Mouse (Mus musculus): ENCODE results near the gene Rpl37. TPM values are rescaled to one million over a fixed set of nuclear protein-coding genes. Genes with fewer than 3 reads are reported as not detected.
"Not testable (repeated sequence)": the region's sequence is repeated elsewhere in the genome, so short reads cannot be mapped to it uniquely, and the experiment has no call there.

The Rpl37 gene
- total RNA-seq, 2 experiments from 2014 or later, result 208 to 218 TPM

DNA sequence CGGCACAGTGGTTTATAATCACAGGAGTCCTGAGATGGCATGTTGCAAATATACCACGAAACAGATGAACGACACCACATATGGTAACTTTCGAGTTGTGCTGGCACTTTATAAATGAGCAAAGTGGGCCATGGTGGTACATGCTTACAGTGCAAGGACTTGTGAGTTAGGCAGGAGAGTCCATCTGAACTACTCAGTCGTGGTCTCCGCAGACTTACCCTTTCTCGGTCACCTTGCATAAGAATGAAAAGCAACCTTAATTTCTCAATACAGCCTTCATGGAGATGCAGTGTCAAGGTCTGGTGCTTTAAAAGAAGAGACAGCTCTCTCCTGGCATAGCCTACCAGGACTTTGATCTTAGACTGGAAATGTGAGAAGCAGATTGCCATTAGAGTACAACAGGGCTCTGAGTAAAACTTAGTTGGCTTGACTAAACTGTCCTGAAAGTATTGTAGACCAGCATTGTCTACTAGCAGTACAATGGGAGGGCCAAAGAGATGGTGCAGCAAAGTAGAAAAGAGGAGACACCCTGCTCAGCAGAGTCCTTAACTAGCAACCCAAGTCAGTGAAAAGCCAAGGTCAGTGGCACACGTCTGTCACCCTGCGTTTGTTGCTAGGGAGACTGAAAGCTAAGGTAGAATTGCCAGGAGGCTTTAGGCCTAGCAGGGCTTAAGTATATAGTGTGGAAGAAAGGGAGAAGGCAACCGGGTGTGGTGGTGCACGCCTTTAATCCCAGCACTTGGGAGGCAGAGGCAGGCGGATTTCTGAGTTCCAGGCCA lies 5.3 kb downstream of the Rpl37 start:
- DNase-seq, result no peak

DNA sequence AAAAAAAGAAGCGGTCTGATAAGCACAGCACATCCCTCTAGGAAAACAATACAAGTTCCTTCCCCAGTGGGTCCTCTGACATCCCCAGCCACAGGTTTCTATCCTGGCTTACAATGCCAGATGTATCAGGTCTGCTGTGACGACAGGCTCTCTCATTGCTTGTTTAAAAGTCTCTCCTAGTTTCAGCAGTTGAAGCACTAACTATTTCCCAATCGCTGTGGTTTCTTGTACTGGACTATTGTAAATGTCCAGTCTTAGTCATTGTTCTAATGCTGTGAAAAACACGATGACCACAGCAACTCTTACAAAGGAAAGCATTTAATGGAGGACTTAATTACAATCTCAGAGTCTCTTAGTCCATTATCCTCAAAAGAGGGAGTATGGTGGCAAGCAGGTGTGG lies 10.0 kb downstream of the Rpl37 start:
- no peak for DNase-seq

DNA sequence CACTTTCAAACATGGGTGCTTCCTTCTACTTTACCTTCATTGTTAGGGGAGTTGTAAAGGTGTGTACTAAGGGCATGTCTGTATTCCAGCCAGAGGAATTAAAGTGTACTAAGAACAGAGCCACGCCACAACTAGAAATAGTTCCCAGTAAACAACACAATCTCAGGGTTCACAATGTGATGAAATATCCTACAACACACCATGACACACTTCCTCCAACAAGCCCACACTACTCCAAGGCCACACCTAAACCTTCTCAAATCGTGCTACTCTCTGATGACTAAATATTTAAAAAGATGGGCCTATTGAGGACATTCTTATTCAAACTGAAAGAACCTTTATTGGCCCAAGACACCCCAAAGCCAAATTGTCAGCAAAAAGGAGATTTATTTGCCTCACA lies 11.0 kb downstream of the Rpl37 start:
- no peak for DNase-seq

DNA sequence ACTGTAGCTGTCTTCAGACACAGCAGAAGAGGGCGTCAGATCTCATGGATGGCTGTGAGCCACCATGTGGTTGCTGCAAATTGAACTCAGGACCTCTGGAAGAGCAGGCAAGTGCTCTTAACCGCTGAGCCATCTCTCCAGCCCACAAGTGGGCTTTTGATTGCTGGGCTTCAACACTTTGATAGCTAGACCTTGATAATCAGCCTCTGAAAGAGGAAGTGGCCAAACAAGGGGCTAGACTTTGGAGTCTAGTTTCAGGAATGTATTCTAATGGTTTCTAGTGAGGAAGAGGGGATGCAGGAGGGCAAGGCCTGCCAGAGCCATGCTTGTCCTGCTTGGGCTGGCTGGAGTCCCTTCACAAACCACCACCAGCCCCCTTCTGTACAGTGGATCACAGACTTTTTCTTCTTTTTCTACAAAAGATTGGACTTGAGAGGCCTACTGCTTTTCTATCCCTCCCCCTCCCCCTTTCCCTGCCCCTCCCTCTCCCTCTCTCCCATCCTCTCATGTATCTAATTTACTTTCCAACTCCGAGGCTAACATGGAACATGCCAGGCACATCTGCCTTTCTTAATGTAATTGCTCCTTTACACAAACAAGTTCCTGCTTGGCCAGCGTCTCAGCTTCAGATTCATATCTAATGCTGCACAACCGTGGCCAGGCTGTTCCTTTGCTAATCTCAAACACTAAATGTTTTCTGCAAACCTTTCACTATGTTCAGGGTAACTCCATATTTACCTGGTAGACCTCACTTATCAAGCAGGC lies 11.9 kb downstream of the Rpl37 start:
- no peak for DNase-seq

DNA sequence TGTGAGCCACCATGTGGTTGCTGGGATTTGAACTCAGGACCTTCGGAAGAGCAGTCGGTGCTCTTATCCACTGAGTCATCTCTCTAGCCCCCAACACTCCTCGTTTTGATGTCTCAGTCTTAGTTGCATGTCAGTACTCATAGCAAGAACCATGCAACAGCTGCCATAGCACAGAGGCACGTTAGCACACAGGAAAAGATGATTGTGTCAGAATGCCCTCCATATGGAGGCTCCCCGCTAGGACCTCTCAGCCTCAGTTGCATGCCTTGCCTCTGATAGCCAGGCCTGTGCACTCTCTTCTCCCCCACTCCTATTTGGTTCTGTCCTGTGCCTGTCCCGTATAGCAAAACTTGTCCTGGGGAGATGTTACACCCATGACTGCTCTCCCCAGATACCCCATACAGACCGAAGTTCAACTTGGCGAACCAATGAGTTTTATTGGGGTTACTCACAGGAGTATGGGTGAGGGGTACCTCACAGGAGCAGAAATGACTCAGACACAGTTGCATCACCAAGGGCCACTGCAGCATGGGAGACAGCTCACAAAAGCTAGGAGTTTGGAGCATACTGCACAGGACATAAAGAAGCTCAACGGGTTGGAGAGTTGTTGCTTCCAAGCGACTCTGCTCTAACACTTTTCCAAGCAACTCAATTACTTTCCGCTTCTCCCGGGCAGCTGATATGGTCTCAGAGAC lies 12.8 kb downstream of the Rpl37 start:
- DNase-seq, result no peak

DNA sequence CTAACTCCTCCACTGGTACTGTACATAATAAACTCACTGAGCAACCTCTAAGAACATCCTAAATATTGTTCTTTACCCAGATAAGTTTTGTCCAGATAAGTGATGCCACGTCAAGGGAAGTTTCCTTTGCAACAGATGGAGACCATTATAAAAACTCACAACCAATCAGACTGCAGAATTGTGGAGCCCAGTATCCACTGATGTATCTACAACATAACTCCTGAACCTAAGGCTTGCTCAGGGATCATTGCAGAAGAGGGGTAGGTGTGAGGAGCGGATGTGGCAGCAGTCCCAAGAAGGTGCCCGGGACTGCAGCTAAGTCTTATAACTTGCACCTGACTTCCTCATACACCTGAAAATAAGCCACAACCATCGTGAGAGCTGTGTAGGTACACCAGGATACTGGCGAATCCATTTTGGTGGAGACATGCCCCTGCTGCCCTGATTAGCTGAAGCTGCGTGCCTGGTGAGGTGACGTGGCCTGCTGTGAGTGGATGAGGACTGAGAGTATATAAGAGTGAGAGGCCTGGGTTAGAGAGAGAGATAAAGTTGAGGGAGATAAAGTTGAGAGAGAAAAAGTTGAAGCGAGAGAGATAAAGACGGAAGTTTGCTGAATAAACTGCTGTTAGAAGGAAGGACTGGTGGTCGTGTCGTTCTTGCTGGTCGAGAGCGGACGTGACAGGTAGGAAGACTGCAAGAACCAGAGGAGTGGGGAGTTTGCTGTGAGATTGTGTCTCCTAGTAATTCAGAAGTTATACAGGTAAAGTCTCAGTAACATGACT lies 14.6 kb downstream of the Rpl37 start:
- not testable (repeated sequence) for DNase-seq

DNA sequence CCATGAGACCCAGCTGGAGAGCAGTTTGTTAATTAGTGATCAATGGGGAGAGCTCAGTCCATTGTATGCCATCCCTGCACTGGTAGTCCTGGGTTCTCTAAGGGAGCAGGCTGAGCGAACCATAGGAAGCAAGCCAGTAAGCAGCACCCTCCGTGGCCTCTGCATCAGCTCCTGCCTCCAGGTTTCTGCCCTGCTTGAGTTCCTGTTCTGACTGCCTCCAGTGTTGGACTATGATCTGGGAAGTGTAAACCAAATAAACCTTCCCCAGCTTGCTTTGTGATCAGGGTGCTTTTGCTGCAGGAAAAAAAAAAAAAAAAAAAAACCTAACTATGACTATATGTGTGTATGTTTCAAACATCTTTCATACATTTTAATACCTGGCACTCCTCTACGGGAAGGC lies 16.9 kb downstream of the Rpl37 start:
- DNase-seq, result no peak

DNA sequence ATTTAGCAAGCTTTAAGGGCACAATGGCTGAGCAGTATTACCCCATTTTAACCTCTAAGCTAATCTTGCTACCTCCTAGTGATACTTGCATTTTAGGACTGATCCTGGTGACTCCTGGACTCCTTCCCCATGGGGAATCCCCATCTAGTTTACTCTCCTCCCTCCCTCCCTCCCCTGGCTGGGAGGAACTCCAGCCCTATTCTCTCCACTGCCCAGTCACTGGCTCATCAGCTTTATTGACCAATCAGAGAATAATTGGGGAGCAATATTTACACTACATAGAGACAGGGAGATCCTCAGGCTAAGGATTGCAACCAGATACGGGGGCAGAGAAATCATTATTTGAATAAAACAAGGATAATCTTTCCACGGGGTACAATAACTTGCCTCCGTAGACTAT lies 17.7 kb downstream of the Rpl37 start:
- no peak for DNase-seq

DNA sequence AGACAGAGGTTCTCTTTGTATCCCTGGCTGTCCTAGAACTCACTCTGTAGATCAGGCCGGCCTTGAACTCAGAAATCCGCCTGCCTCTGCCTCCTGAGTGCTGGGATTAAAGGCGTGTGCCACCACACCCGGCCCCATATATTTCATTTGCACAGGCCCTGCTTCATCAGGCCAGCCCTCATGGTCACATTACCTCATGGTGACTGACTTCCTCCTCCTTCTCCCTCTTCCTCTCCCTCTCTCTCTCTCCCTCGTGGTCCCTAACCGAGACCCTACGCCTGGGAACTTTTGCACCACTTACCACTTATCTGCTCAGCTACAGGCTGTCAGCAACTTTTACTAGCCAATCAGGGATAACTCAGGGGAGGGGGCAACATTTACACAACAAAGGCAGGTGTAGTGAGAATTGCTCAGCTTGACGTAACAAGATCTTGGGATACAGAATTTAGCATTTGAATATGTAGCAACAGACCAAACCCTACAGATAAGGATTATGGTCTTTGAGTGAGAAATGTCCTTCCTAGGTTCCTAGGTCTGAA lies 18.6 kb downstream of the Rpl37 start:
- DNase-seq, result no peak

DNA sequence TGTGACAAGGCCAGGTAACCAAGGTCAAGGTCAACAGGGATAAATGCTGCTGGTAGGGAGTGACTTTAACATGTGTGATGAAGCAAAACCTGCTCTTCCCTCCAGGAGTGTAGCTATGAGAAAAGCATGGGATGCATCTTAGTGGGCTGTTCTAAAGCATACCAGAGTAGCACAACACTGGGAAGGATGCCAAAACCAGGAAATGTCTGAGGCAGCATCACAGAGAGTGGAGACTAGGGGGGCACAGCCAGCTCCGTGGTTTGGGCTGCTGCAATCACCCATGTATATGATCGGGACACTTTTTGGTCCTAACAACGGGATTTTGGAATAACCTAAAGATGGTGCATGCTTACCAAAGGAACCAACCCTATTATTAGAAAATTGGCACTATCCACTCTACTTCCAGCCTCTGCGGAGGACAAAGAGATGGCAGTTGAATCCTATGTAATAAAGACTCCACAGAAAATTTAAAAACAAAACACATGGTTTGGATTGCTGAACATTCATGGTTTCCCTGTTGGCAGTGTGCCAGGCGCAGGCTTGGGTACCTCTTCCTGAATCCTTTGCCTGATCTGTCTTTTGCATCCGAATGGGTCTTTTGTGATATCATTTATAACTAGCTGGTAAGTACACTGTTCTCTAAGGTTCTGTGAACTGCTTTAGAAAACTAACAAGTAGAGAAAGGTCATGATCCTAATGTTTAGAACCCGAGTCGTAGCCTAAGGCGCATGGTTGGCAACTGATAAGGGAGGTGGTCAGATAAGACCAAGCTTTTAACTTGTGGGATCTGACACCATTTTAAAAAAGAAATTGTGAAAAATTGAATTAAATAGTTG lies 21.8 kb downstream of the Rpl37 start:
- DNase-seq, result no peak

DNA sequence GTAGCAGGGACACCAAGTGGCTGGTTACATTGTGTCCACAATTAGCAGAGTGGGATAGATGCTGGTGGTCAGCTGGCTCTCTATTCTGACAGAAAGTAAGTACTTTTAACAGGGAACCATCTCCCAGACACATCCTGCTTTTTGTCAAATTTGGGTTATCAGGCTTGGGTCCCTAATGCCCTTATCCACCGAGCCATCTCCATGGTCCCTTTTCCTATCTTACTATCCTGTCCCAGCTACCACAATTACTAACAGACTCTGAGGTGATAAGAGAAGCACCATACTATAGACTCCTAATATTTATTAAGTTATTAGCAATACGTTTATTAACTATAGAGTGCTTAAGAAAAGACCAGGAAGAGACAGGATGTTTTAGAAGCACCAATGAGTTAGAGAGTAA lies 22.9 kb downstream of the Rpl37 start:
- no peak for DNase-seq

DNA sequence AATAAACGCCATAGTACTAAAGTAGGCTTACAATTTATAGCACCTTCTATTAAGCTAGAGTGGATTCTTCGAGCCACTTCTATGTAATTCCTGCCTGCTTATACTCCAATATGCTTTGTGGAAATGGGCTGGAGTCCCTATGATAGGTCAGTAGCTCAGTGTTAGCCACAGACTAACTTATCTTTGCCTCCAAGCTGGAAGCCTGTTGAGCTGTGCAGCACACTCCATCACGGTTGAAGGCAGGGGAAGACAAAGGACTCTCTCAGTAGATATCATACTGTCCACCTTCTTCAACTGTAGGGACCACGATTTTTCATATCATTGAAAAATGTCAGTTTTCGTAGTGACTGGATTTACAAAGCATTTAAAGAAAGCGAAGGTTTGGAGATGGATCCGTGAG lies 23.4 kb downstream of the Rpl37 start:
- DNase-seq, result no peak

DNA sequence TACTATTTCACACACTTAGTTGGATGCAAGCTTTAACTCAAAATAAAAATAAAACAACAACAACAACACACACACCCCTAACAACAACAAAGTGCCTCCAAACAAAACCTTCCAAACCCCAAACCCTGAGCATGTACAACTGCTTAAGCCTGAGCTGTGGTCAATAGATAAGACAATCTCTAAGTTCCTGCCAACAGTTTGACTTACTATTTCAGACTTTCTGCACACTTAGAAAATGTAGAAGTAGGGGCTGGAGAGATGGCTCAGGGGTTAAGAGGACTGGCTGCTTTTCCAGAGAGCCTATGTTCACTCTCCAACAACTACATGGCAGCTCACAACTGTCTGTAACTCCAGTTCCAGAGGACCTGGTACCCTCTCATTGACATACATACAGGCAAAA lies 23.9 kb downstream of the Rpl37 start:
- DNase-seq, result no peak

DNA sequence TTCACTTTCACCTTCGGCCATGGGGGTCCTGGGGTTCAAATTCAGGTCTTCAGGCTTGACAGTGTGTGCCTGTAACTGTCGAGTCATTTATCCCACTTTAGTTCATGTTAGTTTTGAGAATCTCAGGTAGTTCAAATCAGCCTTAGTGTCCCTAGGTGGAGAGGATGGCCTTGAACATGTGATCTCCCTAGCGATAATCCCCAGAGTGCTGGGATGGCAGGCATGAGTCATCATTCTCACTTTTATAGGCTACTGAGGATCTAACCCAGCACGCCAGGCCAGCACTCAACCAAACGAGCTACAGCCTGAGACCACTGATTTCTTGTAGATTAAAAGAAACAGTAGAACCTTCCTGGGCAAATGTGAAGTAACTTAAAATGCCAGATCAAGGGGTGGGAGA lies 25.6 kb downstream of the Rpl37 start:
- DNase-seq, result no peak

DNA sequence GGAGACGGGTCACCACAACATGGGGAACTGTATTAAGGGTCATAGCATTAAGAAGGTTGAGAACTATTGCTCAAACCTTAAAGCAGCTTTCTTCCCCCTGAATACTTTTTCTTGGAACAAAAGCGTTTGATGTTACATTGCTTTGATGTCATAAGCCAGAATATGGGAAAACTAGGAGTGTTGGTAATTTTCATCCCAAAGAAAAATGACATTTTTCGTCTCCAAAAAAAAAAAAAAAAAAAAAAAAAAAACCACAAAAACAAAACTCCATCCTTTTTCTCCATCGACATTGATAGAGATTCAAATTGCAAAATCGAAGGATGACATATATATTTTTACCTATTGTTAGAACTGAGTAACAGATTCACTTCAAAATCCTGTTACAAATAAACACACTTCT lies 26.3 kb downstream of the Rpl37 start:
- no peak for DNase-seq

DNA sequence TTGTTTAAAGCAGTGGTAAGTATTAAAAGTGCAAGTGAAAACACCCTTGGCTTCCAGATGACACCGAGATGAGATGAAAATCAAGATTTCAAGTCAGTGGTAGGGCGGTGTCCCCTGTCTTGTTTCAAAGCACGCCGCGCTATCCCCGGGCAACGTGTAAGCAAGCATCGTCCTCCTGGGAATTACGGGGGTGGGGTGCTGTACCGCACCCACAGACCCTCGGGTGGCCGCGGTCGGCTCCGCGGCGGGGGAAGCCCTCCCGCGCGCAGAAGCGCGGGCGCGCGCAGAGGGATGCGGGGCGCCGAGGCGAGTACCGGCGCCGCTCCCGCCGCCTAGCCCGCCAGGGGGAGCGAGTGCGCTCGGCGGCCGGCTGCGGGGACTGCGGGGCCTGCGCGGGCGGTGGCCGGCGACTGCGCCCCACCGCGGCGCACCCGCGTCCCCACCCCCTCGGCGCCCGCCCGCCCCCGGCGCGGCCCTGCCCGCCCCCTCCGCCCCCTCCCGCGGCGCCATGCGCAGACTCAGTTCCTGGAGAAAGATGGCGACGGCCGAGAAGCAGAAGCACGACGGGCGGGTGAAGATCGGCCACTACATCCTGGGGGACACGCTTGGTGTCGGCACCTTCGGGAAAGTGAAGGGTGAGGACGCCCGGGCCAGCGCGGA lies 27.0 kb downstream of the Rpl37 start, which contains the start of gene Prkaa1:
TSS of gene Prkaa1 (plus strand) at position 501 of the 660 bp plus-strand sequence.
- DNase-seq, result peak; percentile 76 to 83

DNA sequence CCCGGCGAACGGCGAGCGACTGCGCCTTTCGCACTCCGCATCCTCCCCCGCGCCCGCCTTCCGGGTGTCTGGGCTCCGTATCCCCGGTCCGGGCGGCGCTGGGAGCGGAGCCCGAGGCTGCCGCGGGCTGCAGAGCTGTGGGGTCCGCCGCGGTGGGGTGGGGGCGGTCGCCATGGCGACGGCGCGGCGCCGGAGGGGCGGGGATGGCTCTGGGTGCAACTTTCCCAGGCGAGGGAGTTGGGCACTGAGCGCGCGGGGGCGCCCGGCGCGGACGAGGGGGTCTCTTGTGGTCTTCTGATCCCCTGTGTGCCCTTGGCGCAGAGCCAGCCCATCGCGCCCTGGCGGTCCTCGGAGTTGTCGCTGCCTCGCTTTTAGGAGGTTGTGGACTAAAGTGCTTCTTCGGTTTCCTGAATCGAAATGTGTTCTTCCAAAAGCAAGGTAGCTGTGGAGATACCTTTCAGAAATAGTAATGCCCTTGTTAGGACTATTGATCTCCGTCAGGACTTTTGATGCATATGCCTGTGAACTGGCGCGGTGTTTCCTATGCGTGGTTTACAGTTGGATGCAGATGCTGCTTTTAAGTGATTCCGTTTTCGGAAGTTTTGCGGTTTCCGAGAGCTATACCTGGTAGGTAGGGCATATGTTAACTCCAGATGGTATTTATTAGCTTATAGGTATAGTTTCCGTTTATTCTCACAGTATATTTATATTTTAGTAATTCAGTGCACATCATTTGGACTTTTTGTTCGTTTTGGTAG lies 27.8 kb downstream of the Rpl37 start:
- peak in 1 of 2 experiments; percentile 71 for DNase-seq

DNA sequence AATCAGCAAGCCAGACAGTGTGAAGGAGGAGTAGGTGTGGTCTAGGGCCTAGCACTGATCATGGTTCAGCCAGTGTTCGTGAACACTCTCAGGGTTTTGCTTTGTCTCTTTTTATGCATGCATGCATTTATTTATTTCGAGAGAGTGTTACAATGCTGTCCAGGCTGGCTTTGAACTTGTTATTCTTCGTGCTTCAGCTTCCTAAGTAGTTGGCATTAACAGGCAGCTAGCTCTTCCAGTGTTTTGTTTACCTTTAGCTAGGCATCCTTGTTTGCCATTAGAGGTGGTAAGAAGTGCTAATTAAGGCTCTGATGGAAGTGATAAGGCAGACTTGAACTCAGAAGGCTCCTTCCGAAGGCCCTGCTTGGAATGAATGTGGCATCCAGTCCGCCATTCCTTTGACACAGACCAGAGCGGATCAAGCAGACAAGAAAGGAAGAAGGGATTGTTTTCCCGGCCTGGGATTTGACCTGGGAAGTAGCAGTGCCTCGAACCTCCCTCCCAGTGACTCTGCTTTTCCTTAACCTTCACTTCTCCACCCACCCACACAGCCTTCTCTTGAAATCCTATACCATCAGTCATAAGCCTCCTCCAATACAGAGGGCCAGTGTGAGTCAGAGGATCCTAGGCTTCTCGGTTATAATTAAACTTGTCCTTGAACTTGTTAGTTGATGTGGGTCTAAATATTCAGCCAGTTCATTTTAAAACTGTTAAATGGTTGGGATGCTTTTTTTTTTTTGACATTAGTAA lies 28.9 kb downstream of the Rpl37 start:
- DNase-seq, result no peak

DNA sequence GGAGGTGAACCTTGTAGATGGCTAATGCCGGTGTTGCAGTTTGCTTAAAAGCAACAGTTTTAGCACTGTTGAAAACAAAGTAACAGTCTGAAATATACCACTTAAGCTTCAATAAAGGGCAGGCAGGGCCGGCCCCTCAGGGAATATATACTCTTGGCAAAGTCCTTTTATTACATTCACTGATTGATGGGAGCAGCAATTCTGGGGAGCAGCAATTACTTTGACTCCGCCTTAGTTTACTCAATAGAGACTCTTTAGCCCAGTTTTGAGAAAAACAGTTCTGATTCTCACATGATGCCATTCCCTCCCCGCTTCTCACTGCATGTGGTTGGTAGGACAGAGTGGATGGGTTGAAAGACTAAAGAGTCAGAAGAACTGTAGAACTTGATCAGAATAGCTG lies 32.7 kb downstream of the Rpl37 start:
- DNase-seq, result no peak

All from heart, adult 18-20 months (tissue).